Mouse (Mus musculus) liver, adult 2 months (tissue): ENCODE results near the gene Pfkp.

ENCODE experiments used
- CTCF ChIP-seq: fragments of 200-500 bp; IDR thresholded peaks from 2 replicates; pipeline ENCODE4 v1.5.1; 2011; ENCODE audit warnings: low read depth, low read length, control low read depth
- POLR2A ChIP-seq: fragments of 200-500 bp; IDR thresholded peaks from 2 replicates; pipeline ENCODE4 v1.6.1; 2011; ENCODE audit warnings: low read length, control low read depth; ENCODE audit not compliant: insufficient read depth; ENCODE audit errors: extremely low read depth

GRCm38 (mm10) chr13:6620250-6620649 is 28.3 kb downstream of the Pfkp start:
- no peak for TF ChIP-seq CTCF
- TF ChIP-seq POLR2A, result no peak
